Mouse (Mus musculus) T-helper 2 cell (primary cell): ENCODE measurements around the gene Gm2696.

Source experiments
- in situ Hi-C: fragments of 300-600 bp; cut with MboI, MseI; formaldehyde crosslinking; loops from one replicate; pipeline ENCODE4 v1.15.1; 2025; ENCODE audit warnings: high pct_unique_total_duplicates

Gm2696 gene

GRCm38 (mm10) chr10:77846961-77847360 is 32.5 kb downstream of the Gm2696 start:
- in situ Hi-C loops, result no loop called here

- in situ Hi-C loops, result no loop called here
These were observed 33.1 kb downstream of the Gm2696 start for GRCm38 (mm10) chr10:77847538-77847937.

DNA sequence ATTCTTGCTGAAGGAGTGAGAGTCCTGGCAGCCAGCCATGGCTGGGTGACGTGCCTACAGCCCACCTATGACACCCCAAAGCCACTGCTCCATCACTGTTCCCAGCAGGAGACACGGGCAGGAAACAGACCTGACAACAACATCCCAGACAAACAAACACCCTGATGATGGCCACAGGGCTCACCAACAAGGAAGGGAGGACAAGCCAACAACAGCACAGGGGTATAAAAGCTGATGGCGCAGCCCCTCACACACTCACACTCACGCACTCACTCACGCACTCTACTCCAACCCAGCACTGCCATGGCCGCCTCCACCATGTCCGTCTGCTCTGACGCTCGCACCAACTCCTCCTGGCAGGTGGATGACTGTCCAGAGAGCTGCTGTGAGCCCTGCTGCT is 38.1 kb downstream of the Gm2696 start, which contains the start of gene Gm10318:
TSS of gene Gm10318 (plus strand) at position 301 of the 400 bp plus-strand sequence.
- in situ Hi-C loops, result no loop called here

DNA sequence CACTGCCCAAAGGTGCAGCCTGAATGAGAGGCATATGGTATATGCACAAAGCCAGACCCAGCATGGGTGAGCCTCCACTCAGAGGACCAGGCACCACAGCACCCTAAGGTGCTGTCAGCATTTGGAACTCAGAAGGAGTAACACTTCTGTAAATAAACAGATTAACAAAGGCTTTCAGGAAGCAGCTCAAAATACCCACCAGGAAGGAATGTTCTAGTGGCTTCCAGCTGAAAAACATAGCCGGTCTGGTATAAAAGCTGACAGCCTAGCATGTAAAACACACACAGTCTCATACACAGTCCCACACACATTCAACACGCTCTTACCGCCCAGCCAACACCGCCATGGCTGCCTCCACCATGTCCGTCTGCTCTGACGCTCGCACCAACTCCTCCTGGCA is 47.2 kb downstream of the Gm2696 start, which contains the start of gene Gm3285:
TSS of gene Gm3285 (plus strand) at position 301 of the 400 bp plus-strand sequence.
- in situ Hi-C loops, result no loop called here

DNA sequence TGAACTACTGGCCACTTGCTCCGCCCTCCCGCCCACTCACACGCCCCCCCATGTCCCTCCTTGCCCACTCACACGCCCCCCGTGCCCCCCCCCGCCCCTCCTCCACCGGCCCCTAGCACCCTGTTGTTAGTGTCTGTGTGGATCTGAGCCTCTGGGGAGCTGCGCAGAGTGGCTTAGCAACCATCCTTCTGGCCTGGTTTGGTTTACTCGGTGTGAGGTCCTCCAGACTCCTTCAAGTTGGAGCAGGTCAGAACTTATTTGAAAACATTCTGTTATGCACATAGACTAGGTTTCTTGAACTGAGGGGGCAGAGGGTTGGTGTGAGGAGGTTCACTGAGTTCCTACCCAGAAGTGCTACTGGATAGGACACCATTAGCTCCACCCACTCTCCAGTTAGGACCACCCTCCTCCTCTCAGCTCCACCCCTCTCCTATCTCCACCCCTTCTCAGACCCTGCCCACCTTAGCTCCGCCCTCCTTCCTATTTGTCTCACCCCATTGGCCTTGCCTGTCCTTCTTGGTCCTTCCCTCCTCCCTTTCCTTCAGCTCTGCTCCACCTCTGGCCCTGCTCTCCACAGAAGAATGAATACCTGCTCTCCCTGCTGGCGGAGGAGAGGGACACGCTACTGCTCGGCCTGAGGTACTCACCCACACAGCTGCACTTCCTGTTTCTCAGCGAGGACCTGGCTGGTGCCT is 49.7 kb downstream of the Gm2696 start:
- in situ Hi-C loops, result no loop called here

GRCm38 (mm10) chr10:77864762-77865143 is 50.3 kb downstream of the Gm2696 start:
- in situ Hi-C loops, result no loop called here

- in situ Hi-C loops, result no loop called here
These were observed 53.1 kb downstream of the Gm2696 start for GRCm38 (mm10) chr10:77867546-77867945.

DNA sequence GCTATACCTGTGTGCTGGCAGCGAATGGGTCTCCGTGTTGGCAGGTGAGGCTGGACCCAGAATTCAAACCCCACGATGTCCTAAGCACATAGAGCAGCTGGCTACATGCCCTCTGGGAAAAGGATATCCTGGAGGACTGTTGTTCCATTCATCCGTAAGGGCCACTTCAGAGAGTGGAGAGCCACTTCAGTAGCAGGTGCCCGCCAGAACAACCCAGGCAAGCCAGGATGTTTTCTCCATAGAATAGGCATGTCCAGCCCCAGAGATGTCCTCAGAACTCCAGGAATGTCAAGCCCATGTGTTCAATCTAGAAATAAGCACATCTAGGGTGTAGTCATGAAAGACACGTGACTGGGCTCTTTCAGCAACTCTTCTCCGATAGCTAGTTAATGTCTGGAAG is 55.2 kb downstream of the Gm2696 start:
- in situ Hi-C loops, result no loop called here

GRCm38 (mm10) chr10:77878985-77879384 is 64.5 kb downstream of the Gm2696 start:
- in situ Hi-C loops, result no loop called here

GRCm38 (mm10) chr10:77880305-77880704 is 65.8 kb downstream of the Gm2696 start:
- in situ Hi-C loops, result no loop called here

DNA sequence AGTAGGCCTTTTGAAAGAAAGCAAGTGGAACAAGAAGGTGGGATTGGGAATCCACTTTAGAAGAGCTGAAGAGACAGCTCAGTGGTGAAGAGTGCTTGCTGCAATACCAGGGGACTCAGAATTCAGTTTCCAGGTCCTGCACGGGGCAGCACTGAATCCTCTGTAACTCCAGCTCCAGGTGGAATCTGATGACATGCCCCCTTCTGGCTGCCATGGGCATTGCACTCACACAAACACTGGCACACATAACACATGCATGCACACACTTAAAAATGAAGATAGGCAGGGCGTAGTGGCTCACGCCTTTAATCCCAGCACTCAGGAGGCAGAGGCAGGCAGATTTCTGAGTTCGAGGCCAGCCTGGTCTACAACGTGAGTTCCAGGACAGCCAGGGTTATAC is 68.1 kb downstream of the Gm2696 start:
- in situ Hi-C loops, result no loop called here
